Mouse (Mus musculus): ENCODE measurements at regions not wholly inside any gene's neighbourhood (a gene's known extent, or its start where the extent isn't known, plus 50 kb on each side); places are given as distances from the start of the nearest gene placed in this dataset.

DNA sequence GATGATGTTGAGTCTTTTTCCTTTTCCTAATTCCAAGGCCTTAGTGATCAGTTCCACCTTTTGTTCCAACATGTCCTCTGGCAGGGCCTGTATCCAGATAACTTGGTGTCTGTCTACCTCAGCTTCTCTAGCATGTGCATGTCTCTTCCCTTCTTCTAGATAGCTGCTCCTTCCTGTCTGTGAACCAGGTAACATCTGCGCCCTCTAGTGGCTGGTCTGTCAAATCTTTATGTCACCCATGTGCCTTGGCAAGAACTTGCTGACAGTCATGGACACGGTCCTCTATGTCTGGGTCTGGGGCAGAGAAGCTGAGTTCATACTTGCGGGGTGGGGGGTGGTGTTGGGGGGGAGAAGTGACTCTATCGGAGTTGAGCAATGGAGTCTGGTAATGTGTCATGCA is 52.2 kb upstream of the Ccdc66 start:
- TF ChIP-seq CTCF (IDR thresholded peaks at IDR 0.05; ENCODE audit: borderline replicate concordance, control insufficient read depth, extremely low read depth, insufficient read depth, low read length, poor library complexity) = peak; percentile 29; the same call in 1 of the 2 replicates
- no peak for TF ChIP-seq POLR2A (IDR thresholded peaks at IDR 0.05; ENCODE audit: control insufficient read depth, extremely low read depth, insufficient read depth, low read length, poor library complexity)

Measured in thymus, adult 2 months (tissue).